Mouse (Mus musculus) bone marrow, adult 2 months (tissue): ENCODE results near the gene Chchd10.

ENCODE experiments used
- CTCF ChIP-seq: fragments of 200-500 bp; IDR thresholded peaks from 2 replicates; pipeline ENCODE4 v1.5.1; 2011; ENCODE audit warnings: low read length, control low read depth; ENCODE audit not compliant: control insufficient read depth, insufficient read depth
- POLR2A ChIP-seq: fragments of 200-500 bp; IDR thresholded peaks from 2 replicates; pipeline ENCODE4 v1.6.1; 2011; ENCODE audit warnings: low read depth, mild to moderate bottlenecking, control low read depth, low read length, borderline replicate concordance; ENCODE audit not compliant: control insufficient read depth

GRCm38 (mm10) chr10:75896208-75896607, 36.7 kb upstream of the Chchd10 start:
- TF ChIP-seq POLR2A (no peak), CTCF (no peak)
